Mouse (Mus musculus) cerebellum, adult 8-10 months (tissue): ENCODE measurements at regions not wholly inside any gene's neighbourhood (a gene's known extent, or its start where the extent isn't known, plus 50 kb on each side); places are given as distances from the start of the nearest gene placed in this dataset.

Experiments
- DNase-seq: peaks from one replicate; pipeline ENCODE4 v3.0.0; 2022

DNA sequence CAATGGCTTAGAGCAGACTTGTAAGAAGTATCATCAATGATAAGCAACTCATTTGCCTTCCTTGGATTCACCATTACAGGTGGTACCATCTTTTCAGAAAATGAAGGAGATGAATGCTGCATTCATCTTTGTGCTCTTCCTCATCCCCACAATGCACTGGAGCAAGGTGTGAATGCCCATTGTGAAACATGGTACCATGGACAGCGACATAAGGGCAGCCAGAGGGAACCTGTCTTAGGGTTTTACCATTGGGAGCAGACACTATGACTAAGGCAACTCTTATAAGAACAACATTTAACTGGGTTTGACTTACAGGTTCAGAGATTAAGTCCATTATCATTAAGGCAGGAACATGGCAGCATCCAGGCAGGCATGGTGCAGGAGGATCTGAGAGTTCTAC, 60.1 kb upstream of the Kcnj6 start:
- no peak for DNase-seq

DNA sequence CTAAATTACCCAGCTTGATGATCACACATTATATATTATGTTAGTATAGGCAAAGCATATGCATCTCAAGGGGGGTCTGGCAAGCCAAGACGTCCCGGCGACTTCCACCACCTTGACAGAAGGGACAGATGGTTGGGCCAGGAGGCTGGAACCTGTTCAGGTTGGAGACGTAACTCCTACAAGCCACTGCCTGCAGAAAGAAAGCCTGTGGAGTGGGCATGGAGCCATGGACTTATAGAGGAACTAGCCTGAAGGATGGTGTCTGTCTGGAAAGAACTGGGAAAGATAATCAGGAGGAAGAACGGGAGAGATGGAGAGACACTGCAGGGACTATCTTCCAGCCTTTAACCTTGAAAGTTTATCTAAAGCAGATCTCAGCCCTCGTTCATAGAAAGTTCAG, 66.9 kb upstream of the Kcnj6 start:
- DNase-seq = peak; percentile 93

DNA sequence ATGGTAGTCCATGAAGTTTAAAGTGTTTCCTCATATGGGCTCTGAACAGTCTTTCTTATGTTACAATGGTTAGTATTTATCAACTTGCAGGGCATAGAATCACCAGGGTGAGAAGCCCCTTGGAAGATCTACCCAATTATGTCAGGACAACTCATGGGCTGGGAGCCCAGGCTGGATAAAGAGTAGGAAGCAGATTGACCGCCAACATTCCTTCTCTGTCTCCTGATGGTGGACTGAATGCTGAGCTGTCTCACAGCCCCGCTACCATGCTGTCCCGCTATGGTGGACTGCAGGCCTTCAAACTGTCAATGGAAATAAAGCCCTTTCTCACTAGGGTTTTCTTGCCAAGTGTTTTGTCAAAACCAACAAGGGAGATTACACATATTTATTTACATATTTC, 69.2 kb upstream of the Kcnj6 start:
- DNase-seq = no peak

DNA sequence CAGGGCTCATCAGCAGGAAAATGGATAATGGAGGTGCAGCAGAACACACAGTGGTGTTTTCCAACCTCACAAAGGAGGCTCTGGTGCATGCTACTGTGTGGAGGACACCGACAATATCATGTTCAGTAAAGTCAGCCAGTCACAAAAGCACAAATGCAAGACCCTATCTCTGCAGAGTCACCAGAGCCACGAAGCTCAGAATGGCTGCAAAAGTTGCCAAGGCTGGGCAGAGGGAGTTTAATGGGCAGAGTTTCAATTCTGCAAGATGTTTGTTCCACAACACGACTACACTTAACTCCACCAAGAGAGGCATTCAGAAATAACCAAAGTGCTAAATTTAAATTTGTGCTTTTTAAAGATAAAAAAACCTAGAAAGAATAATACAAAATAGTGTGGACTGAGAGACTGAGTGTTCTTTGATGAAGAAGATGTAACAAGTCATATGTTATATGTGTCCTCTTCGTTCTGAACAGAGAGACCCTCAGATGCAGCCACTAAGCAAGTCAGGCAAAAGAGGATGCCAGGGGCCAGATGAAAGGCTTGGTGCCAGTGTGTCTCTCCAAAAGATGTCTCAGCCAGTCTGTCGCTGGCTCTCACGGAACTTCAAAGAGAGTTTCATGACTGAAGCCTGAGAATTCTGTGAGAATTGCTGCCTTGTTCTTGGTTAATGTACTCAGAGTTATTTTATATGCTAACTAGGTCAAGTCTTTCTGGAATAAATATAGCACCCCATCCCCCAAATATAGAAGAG, 95.1 kb upstream of the Kcnj6 start:
- DNase-seq = no peak

DNA sequence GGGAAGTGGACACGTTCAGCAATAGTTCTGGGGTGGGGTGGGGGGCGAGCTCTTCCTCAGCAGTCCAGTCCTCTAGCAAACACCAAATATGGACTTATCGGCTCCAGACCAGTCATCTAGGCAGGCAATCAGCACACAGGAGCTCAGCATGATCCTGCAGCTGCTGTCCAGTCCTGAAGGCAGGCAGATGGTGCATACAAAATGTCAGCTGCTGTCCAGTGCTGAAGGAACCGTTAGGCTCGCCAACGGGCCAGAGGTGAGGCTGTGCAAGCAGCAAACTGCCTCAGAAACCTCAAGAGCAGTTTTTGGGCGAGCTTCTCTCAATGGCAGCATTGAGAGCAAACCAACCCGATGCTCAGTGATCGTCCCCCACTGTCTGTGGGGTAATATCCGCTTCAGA, 96.3 kb upstream of the Kcnj6 start:
- DNase-seq = no peak

DNA sequence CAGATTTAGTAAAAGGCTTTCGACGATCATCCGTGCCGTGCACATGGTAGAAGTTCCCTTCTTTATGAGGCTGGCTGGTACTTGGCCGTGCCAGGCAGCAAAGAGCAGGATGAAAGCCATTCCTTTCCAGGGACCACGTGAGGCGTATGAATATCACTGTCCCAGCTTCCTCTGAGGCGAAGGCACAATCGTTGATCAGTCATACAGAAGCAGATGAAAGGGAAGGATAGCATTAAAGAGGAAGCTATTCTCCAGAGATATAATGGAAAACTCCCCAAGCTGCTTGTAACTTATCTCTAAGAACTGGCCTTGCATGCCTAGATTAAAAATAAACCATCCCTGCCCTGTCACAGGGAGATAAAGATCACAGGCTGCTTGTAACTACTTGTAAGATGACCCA, 103.5 kb upstream of the Kcnj6 start:
- DNase-seq = no peak

DNA sequence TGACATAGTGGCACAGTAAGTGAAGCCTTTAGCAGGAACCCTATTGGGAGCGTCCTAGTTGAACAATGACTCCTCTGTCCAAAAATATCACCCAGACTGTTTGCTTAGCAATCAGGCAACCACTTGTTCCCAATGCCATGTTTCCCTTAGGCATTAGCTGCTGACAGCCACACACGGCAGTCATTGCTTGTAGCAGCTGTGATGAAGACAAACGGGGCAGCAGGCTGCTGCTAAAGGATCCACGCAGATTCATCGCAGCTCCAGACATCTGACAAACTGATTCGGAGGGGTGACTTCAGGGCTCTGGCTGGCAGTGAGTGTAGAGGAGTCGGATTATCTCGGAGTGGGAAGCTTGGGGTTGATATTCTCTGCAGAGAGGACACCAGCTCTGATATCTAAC, 120.0 kb upstream of the Kcnj6 start:
- DNase-seq = no peak

DNA sequence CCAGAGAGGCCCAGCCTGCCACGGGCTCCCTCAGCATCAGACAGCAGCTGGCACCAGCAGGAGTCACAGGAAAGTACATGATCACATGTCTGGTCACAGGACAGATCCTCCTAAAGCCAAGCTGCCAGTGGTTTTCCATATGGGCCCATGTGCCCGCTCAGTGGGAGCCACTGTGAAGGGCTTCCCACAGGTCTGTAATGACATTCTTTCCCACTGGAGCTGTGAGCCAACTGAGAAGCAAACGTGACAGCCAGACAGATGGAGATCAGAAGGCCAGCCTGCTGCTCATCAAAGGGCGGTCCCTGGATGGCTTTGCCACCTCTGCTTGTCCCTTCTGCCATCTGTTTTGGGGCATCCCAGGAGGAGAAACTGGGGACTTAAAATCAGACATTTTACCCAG, 121.8 kb upstream of the Kcnj6 start:
- peak; percentile 11 for DNase-seq

DNA sequence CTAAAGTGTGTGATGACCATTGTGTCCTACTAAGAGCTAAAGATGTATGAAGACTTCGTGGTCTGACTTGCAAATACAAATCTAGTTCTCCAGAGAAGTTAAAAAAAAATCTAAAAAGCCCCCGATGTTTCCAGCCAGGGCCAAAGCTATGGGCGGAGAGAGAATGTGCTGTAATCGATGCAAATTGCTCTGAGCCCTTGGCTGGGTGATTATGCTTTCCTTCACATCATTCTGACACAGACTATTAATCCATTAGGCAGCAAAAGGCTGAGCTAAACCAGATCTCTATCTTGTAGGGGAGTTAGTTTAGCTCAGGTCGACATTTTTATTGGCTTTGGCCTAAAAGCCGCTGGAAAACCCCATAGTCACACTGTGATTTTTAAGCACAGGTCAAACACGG, 124.5 kb upstream of the Kcnj6 start:
- no peak for DNase-seq

DNA sequence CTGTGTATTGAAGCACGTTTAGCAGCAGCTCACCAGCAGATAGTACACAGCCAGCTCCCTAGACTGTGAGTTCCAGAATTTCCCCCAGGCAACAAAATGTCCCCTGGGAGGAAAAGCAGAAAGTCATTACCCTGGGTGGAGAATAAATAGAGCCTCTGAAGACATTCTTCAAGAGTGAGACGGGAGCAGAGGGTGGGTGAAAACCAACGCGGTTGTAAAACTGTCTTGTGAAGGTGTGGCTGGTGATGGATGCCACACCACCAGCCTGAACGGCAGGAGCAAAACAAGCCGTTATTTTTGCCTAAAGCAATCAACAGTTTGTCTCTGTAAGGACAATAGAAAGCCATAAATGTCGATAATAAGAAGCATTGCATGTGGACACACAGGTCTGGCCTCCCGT, 129.7 kb upstream of the Kcnj15 start:
- DNase-seq = no peak

DNA sequence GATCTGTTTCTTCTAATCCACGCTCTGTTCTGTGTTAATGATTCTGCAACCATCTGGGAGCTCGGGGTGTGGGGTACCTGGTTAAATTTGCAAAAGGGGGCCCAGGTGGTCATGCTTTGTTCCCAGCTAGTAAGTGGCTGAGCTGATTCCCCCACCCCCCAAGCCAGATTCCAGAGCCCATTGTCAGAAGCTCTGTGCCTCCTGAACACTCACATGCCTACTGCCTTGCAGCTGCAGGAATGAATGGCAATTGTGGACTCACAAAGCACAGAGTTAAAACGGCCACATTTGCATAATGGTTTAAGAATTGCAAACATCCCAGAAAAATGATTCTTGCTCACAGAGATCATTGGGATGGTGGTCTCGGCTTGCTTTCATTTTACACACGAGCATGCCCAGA, 125.5 kb upstream of the Kcnj15 start:
- no peak for DNase-seq

DNA sequence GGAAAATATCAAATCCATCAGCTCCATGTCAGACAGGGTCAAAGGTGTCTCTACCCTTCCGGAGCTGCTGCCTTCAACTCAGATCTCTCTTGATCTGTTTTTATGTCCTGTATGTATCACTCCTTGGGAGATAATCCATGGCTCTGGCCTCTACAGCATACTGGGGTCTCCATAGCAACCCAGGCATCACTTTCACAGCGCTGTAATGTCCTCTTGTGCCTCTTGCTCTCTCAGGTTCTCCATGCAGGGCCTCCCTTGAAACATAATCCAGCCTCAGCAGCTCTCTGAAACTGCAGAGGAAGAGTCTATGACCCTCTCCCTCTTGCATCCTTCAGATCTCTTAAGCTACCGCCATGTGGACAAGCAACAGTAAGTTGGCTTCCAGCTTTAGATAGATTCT, 118.5 kb upstream of the Kcnj15 start:
- no peak for DNase-seq

DNA sequence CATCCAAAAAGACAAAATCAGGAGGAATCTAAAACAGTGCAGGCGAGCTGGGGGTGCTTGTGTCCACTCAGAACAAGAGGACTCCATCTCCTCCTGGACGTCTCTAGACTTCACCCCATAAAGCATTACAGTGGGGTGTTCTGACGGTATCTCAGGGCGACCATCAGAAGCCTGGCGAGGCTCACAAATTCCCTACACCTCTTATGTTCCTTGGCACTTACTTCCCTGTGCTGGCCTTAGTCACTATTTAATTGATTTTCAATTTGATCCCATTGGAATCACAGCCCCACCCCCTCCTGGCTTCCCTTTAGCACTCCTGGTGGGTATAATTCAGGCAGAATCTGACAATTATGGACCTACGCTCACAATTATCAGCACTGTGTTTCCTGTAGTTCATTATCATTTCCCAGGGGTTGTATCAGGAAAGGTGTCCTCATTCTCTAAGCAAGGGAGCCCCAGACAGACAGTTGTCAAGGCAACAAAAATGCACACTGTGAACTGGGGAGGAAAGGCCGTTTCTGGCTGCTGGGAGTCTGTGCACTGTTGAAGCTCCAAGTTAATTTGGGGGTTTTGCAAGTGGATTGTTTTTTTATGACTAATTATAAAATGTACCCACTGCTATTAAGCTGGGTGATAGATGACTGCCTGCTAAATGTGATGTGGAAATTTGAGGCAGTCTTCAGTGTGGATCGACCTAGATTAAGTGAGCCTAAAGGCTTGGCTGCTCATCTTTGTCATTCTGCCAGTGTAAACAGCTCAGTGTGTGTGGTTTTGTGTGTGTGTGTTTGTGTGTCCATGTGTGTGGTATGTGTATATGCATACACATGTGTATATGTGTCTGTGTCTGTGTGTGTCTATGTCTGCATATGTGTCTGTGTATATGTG, 115.6 kb upstream of the Kcnj15 start:
- DNase-seq = no peak

DNA sequence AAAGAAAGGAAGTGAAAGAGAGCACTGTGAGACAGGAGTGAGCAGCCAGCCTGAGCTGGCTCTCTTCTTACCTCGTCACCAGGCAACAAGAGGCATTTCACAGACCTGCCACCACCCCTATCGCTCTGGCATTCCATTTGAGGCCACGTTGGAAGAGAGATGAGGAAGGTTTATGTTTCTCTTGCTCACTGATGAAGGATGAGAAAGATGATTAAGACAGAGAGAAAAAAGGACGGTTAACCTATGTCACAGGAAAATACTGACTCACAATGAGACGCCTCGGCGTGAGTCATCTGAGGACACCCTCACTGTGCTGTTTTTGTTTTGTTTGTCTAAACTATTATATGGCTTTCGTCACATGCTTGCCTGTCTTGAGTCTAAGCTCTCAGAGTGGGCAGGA, 106.9 kb upstream of the Kcnj15 start:
- no peak for DNase-seq

DNA sequence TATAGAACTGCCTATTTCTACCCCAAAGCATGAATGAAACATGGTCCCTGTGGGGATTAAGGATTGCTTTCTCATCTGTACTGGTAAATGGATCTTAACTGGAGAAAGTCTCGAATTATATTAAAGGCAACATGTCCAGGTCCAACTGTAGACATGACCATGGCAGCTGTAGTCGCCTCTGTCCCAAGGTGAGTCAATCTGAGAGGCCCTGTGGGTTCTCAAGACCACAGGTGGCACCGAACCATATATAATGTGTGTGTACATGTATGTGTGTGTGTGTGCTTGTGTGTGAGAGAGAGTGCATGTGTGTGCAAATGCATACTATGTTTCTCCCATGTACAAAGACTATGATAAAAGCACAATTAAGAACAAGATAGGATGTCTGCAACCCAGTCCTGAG, 105.9 kb upstream of the Kcnj15 start:
- DNase-seq = no peak

DNA sequence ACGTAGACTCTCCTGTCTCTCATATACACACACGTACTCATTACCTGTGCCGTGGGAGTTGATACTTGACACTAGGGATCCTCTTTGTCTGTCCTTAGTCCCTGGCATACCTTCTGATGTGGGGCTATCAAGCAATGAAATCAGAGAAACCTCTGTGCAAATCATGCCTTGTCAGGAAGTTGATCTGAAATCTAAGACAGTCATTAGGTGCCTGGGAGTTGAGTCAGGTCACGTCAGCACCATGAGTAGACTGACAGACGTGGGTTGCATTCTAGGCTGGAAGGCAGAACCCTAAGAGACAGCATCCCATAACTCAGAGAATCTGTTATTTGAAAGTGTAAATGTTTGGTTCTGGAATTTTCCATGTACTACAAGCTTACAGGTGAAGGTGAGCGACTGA, 105.4 kb upstream of the Kcnj15 start:
- no peak for DNase-seq

DNA sequence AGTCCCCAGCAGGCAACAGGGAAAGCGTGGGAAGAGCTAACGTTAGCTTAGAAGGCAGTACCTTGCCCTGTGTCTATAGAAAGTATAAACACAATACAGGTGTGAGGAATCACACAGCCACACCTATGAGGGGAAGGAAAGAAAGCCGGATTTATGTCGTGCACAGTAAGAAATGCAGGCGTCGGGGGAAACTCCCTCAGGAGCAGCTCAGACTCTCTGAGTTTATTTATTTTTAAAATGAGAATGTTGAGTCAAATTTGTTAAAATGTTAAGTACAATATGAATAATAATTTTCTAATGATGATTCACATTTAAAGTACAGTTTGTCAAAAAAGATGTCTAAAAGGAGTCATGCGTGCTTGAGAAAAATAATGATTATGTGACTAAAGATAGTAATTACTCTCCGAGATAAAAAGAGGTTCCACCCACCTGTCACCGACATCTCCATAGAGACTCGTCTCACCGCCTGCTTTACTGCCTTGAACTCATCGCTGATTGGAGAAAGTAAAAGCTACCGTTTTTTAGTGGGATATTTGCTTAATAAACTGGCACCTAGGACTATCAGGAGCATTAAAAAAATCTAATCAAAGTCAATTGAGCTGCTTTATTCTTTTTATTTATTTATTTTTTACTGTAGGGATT, 104.5 kb upstream of the Kcnj15 start:
- no peak for DNase-seq

DNA sequence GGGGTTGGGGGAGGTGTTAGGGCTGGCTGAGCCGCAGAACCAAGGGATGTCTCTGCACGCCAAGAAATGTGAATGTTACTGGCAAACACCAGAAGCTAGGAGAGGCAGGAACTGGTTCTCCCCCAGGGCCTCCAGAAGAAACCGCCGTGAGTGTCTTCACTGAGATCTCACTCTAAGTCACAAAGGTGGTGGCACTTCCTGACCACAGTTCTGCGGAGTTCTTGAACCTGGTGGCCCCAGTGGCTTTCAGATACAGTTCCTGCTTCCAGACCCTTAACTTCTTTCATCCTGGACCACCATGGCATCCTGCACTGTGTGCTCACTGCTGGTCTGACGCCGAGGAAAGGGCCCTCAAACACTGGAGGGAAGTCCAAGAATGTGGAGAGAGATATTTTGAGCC, 89.0 kb upstream of the Kcnj15 start:
- DNase-seq = no peak

DNA sequence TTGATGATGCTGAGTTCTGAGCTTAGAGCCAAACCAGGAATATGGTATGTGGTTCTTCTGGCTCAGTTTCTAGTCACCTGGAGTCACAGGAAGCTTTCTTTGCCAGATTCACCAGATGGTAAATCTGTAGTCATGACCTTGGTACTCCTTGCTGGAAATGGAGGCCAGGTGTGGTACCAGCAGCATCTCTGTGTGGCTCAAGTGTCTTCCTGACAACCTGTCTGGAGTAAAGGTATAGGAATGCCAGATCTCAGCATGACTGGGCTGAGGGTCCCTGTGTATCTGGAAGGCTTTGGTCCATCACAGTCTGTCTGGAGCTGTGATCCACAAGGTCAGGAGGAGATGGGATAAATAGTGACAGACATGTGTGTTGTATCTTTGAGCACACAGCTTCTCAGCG, 88.0 kb upstream of the Kcnj15 start:
- DNase-seq = peak; percentile 19

DNA sequence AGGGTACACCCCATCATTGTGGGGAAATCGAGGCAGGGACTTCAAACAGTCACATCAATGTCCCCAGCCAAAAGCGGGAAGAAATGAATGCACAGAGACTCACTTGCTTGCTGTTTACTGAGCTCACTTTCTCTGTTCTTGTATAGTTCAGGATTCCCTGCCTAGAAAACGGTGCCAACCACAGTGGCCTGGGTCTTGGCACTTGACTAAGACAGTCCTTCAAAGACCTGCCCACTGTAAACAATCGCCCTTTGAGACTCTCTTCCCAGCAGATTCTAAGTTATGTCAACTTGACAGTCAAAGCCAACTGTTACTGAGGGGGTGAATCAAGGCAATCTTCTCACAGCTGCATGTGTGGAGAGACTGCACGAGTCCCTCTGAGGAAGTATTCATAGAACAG, 76.8 kb upstream of the Kcnj15 start:
- DNase-seq = no peak

DNA sequence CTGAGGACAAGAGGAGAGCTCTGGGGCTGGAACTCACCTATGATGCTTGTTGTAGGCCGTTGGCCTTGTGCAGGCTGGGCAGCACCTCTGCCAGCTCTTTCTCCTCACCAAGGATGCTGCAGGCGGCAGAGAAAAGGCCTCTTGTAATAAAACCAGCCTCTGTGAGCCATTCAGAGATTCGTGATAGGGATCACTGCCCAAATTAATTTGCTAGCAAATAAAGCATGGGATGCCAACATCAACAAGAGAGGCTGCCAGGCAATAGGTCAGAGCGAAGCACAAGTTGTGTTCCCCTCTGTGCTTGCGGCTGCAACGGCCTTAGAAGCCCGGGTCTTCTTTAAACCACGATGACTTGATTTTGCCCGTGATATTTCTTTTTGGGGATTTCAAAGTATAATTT, 72.0 kb upstream of the Kcnj15 start:
- no peak for DNase-seq

DNA sequence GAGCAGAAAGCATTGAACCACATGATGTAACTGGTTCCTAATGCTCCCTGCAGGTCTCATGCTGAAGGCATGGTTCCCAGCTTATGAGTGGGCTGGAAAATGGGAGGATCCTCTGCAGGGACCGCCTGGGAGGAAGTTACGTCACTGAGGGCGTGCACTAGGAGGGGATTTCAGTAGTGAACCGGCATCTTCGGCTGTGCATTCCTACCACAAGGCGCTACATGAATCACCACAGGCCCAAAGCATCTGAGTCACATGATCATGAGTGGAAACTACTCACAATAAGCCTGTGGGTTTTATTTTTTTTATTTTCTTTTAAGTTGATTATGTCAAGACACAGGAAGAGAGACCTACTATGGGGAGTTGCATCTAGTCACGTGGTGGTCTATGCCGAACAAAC, 68.2 kb upstream of the Kcnj15 start:
- DNase-seq = no peak

DNA sequence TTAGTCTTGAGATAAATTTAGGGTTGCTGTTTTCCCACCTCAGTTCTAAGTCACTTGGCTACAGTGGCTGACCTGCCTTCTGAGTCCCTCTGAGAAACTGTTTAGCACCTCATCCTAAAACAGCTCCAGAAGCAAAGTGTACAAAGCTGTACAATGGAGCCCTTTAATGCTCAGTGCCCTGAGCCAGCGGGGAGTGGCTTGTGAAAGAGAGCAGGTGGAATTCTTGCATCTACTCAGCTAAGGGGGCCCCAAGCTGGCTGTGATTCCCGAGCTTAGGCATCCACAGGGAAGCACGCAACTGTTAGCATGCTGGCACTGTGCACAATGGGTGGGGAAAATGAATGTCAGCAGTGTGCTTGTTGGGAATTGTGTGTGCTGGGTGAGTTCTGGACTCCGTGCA, 63.2 kb upstream of the Kcnj15 start:
- DNase-seq = no peak

DNA sequence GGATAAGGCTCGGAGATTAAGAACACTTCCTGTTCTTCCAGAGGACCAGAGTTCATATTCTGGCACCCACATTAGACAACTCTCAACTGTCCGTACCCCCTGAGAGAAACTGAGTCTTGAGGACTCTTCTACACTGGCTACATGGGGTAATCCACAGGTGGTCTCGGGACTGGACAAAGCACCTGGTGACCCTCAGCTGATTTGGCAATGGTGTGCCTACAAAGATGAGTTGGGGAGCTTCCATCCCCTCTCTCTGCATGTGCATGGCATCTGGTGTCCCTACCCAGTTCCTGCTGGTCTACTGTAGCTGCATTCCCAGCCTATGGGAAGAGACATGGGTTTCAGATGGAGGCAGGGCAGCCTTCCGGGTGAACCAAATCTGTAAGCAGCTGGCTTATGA, 61.2 kb upstream of the Kcnj15 start:
- no peak for DNase-seq
